Mouse (Mus musculus) natural killer cell, adult 2 months (primary cell): ENCODE measurements around the gene Llgl2.

Experiments
- DNase-seq, 2 experiments: peaks; one replicate each; pipeline ENCODE4 v3.0.0; 2022; ENCODE audit warnings: low spot score in 2 of 2

Llgl2 gene

GRCm38 (mm10) chr11:115808696-115809310 is 15.0 kb upstream of the Llgl2 start:
- DNase-seq: no peak

GRCm38 (mm10) chr11:115809311-115809781 is 14.5 kb upstream of the Llgl2 start:
- DNase-seq: no peak

- no peak for DNase-seq
Observed at GRCm38 (mm10) chr11:115810377-115810776, 13.5 kb upstream of the Llgl2 start.

GRCm38 (mm10) chr11:115811381-115812093 is 12.3 kb upstream of the Llgl2 start:
- DNase-seq: no peak

- no peak for DNase-seq
Observed at GRCm38 (mm10) chr11:115812095-115812494, 11.8 kb upstream of the Llgl2 start.

GRCm38 (mm10) chr11:115812533-115813420 is 11.1 kb upstream of the Llgl2 start:
- DNase-seq: no peak

- peak; percentile 87 to 94 for DNase-seq
Observed at GRCm38 (mm10) chr11:115813507-115814296, 10.1 kb upstream of the Llgl2 start, which contains the start of gene Caskin2. Gene Caskin2, minus strand, starts transcription at chr11:115813639.

GRCm38 (mm10) chr11:115814605-115815450 is 9.0 kb upstream of the Llgl2 start, which contains the start of gene Tsen54:
Gene Tsen54, plus strand, starts transcription at chr11:115814724.
- peak; percentile 73 to 82 for DNase-seq

GRCm38 (mm10) chr11:115817331-115817730 is 6.5 kb upstream of the Llgl2 start:
- DNase-seq: no peak

GRCm38 (mm10) chr11:115819915-115820623 is 3.8 kb upstream of the Llgl2 start:
- DNase-seq: no peak

- no peak for DNase-seq
Observed at GRCm38 (mm10) chr11:115821001-115821400, 2.8 kb upstream of the Llgl2 start.

- DNase-seq: no peak
Observed at GRCm38 (mm10) chr11:115824813-115825212, 964 bp downstream of the Llgl2 start.

- no peak for DNase-seq
Observed at GRCm38 (mm10) chr11:115826487-115826886, 2.6 kb downstream of the Llgl2 start.

GRCm38 (mm10) chr11:115827624-115828023 is 3.8 kb downstream of the Llgl2 start:
- no peak for DNase-seq

- peak in 1 of 2 experiments; percentile 20 for DNase-seq
Observed at GRCm38 (mm10) chr11:115829036-115829435, 5.2 kb downstream of the Llgl2 start.

GRCm38 (mm10) chr11:115830550-115831325 is 6.9 kb downstream of the Llgl2 start:
- no peak for DNase-seq

GRCm38 (mm10) chr11:115831518-115831917 is 7.7 kb downstream of the Llgl2 start:
- DNase-seq: no peak

GRCm38 (mm10) chr11:115832064-115832463 is 8.2 kb downstream of the Llgl2 start:
- DNase-seq: no peak

- no peak for DNase-seq
Observed at GRCm38 (mm10) chr11:115832523-115832922, 8.7 kb downstream of the Llgl2 start.
